Mouse (Mus musculus): ENCODE results near the gene Olfr33. TPM values are rescaled to one million over a fixed set of nuclear protein-coding genes. Genes with fewer than 3 reads are reported as not detected.

The Olfr33 gene
- polyA plus RNA-seq (2015; fragmentation: Nextera tagmentation; extraction: Ambion mirVana), result not detected in 2 replicates

GRCm38 (mm10) chr7:102718970-102719369, at the start of gene Olfr33:
TSS of gene Olfr33 (minus strand) at chr7:102719070.
- Histone ChIP-seq H3K9ac (ENCODE audit: low read length) (no peak within 1 kb of the TSS), H3K27ac (ENCODE audit: low read length) (no peak within 1 kb of the TSS), H3K4me2 (ENCODE audit: low read depth, low read length) (no peak within 1 kb of the TSS), H3K4me3 (ENCODE audit: low read length) (no peak within 1 kb of the TSS), H3K27me3 (ENCODE audit: control insufficient read depth, insufficient read depth, low read depth, low read length) (no peaks in the 10 kb centered on the region), H3K9me3 (ENCODE audit: control insufficient read depth, low read length) (no peaks in the 10 kb centered on the region), H3K4me1 (replicated peaks; ENCODE audit: control insufficient read depth, insufficient read depth, low read length) (no peaks in the 10 kb centered on the region), H3K36me3 (ENCODE audit: control insufficient read depth, insufficient read depth, low read length) (no peaks in the 10 kb centered on the region)
- ATAC-seq (ENCODE audit: low read depth), result no peak
- 29% methylated on average over 1 of the region's 1 CpGs for WGBS

- H3K27ac ChIP-seq (ENCODE audit: low read length), result no peak within 1 kb of the TSS
- no peak for ATAC-seq (ENCODE audit: low read depth)
- 64% methylated on average over 4 of the region's 4 CpGs for WGBS
- no peaks in the 10 kb centered on the region for H3K36me3 ChIP-seq (ENCODE audit: control insufficient read depth, insufficient read depth, low read length)
- no peak within 1 kb of the TSS for H3K9ac ChIP-seq (ENCODE audit: low read length)
- no peak within 1 kb of the TSS for H3K4me3 ChIP-seq (ENCODE audit: low read length)
- H3K9me3 ChIP-seq (ENCODE audit: control insufficient read depth, low read length), result no peaks in the 10 kb centered on the region
- no peak within 1 kb of the TSS for H3K4me2 ChIP-seq (ENCODE audit: low read depth, low read length)
- no peaks in the 10 kb centered on the region for H3K4me1 ChIP-seq (replicated peaks; ENCODE audit: control insufficient read depth, insufficient read depth, low read length)
- H3K27me3 ChIP-seq (ENCODE audit: control insufficient read depth, insufficient read depth, low read depth, low read length), result no peaks in the 10 kb centered on the region
Measured at GRCm38 (mm10) chr7:102759266-102759665, 40.4 kb upstream of the Olfr33 start, which contains the start of the genes Olfr560 and Olfr78. TSS of gene Olfr560 (minus strand) at chr7:102759366. TSS of gene Olfr78 (minus strand) at chr7:102759471.

- no peaks in the 10 kb centered on the region for H3K27me3 ChIP-seq (ENCODE audit: control insufficient read depth, insufficient read depth, low read depth, low read length)
Measured at GRCm38 (mm10) chr7:102752086-102752485, 33.2 kb upstream of the Olfr33 start.

GRCm38 (mm10) chr7:102737705-102738104, 18.8 kb upstream of the Olfr33 start:
- Histone ChIP-seq H3K4me1 (replicated peaks; ENCODE audit: control insufficient read depth, insufficient read depth, low read length) (no peaks in the 10 kb centered on the region), H3K9ac (ENCODE audit: low read length) (no peak overlapping the region), H3K9me3 (ENCODE audit: control insufficient read depth, low read length) (no peaks in the 10 kb centered on the region), H3K27me3 (ENCODE audit: control insufficient read depth, insufficient read depth, low read depth, low read length) (no peaks in the 10 kb centered on the region), H3K4me3 (ENCODE audit: low read length) (no peak overlapping the region), H3K36me3 (ENCODE audit: control insufficient read depth, insufficient read depth, low read length) (no peaks in the 10 kb centered on the region), H3K27ac (ENCODE audit: low read length) (no peak overlapping the region), H3K4me2 (ENCODE audit: low read depth, low read length) (no peak overlapping the region)
- WGBS, result 45% methylated on average over 2 of the region's 2 CpGs
- no peak for ATAC-seq (ENCODE audit: low read depth)

More at GRCm38 (mm10) chr7:102752086-102752485, 33.2 kb upstream of the Olfr33 start:
- H3K36me3 ChIP-seq (ENCODE audit: control insufficient read depth, insufficient read depth, low read length), result no peaks in the 10 kb centered on the region
- no peaks in the 10 kb centered on the region for H3K4me1 ChIP-seq (replicated peaks; ENCODE audit: control insufficient read depth, insufficient read depth, low read length)
- no peak overlapping the region for H3K4me3 ChIP-seq (ENCODE audit: low read length)
- H3K9me3 ChIP-seq (ENCODE audit: control insufficient read depth, low read length), result no peaks in the 10 kb centered on the region
- WGBS, result 8% methylated on average over 1 of the region's 1 CpGs
- no peak overlapping the region for H3K4me2 ChIP-seq (ENCODE audit: low read depth, low read length)
- no peak overlapping the region for H3K27ac ChIP-seq (ENCODE audit: low read length)
- no peak overlapping the region for H3K9ac ChIP-seq (ENCODE audit: low read length)
- no peak for ATAC-seq (ENCODE audit: low read depth)

- Histone ChIP-seq H3K4me3 (ENCODE audit: low read length) (no peak overlapping the region), H3K27me3 (ENCODE audit: control insufficient read depth, insufficient read depth, low read depth, low read length) (no peaks in the 10 kb centered on the region), H3K9me3 (ENCODE audit: control insufficient read depth, low read length) (no peaks in the 10 kb centered on the region), H3K4me1 (replicated peaks; ENCODE audit: control insufficient read depth, insufficient read depth, low read length) (no peaks in the 10 kb centered on the region), H3K4me2 (ENCODE audit: low read depth, low read length) (no peak overlapping the region), H3K27ac (ENCODE audit: low read length) (no peak overlapping the region), H3K36me3 (ENCODE audit: control insufficient read depth, insufficient read depth, low read length) (no peaks in the 10 kb centered on the region), H3K9ac (ENCODE audit: low read length) (no peak overlapping the region)
- no peak for ATAC-seq (ENCODE audit: low read depth)
- WGBS, result 7% methylated on average over 1 of the region's 1 CpGs
Measured at GRCm38 (mm10) chr7:102733793-102734192, 14.9 kb upstream of the Olfr33 start.

- Histone ChIP-seq H3K4me3 (ENCODE audit: low read length) (no peak within 1 kb of the TSS), H3K36me3 (ENCODE audit: control insufficient read depth, insufficient read depth, low read length) (no peaks in the 10 kb centered on the region), H3K4me1 (replicated peaks; ENCODE audit: control insufficient read depth, insufficient read depth, low read length) (no peaks in the 10 kb centered on the region), H3K27ac (ENCODE audit: low read length) (no peak within 1 kb of the TSS), H3K9me3 (ENCODE audit: control insufficient read depth, low read length) (no peaks in the 10 kb centered on the region), H3K4me2 (ENCODE audit: low read depth, low read length) (no peak within 1 kb of the TSS), H3K9ac (ENCODE audit: low read length) (no peak within 1 kb of the TSS), H3K27me3 (ENCODE audit: control insufficient read depth, insufficient read depth, low read depth, low read length) (no peaks in the 10 kb centered on the region)
- no peak for ATAC-seq (ENCODE audit: low read depth)
Measured at GRCm38 (mm10) chr7:102727391-102727790, 8.5 kb upstream of the Olfr33 start, which contains the start of gene Olfr559. TSS of gene Olfr559 (minus strand) at chr7:102727491.

- H3K27ac ChIP-seq (ENCODE audit: low read length), result no peak within 1 kb of the TSS
- H3K27me3 ChIP-seq (ENCODE audit: control insufficient read depth, insufficient read depth, low read depth, low read length), result no peaks in the 10 kb centered on the region
- no peak for ATAC-seq (ENCODE audit: low read depth)
- H3K4me1 ChIP-seq (replicated peaks; ENCODE audit: control insufficient read depth, insufficient read depth, low read length), result no peaks in the 10 kb centered on the region
- H3K4me3 ChIP-seq (ENCODE audit: low read length), result no peak within 1 kb of the TSS
- no peak within 1 kb of the TSS for H3K4me2 ChIP-seq (ENCODE audit: low read depth, low read length)
- no peaks in the 10 kb centered on the region for H3K36me3 ChIP-seq (ENCODE audit: control insufficient read depth, insufficient read depth, low read length)
- H3K9me3 ChIP-seq (ENCODE audit: control insufficient read depth, low read length), result no peaks in the 10 kb centered on the region
- H3K9ac ChIP-seq (ENCODE audit: low read length), result no peak within 1 kb of the TSS
Measured at GRCm38 (mm10) chr7:102701915-102702314, 17.0 kb downstream of the Olfr33 start, which contains the start of gene Olfr558. TSS of gene Olfr558 (plus strand) at chr7:102702215.

- H3K27ac ChIP-seq (ENCODE audit: low read length), result no peak overlapping the region
- no peak overlapping the region for H3K9ac ChIP-seq (ENCODE audit: low read length)
- no peak overlapping the region for H3K4me2 ChIP-seq (ENCODE audit: low read depth, low read length)
- H3K9me3 ChIP-seq (ENCODE audit: control insufficient read depth, low read length), result no peaks in the 10 kb centered on the region
- ATAC-seq (ENCODE audit: low read depth), result no peak
- 0 out of 2 replicates have a peak, but pooled peaks cover 2% of the 10 kb centered on the region for H3K27me3 ChIP-seq (ENCODE audit: control insufficient read depth, insufficient read depth, low read depth, low read length)
- 85% methylated on average over 7 of the region's 7 CpGs for WGBS
- H3K4me3 ChIP-seq (ENCODE audit: low read length), result no peak overlapping the region
- no peaks in the 10 kb centered on the region for H3K4me1 ChIP-seq (replicated peaks; ENCODE audit: control insufficient read depth, insufficient read depth, low read length)
- no peaks in the 10 kb centered on the region for H3K36me3 ChIP-seq (ENCODE audit: control insufficient read depth, insufficient read depth, low read length)
Measured at GRCm38 (mm10) chr7:102698461-102698860, 20.4 kb downstream of the Olfr33 start.

- no peak within 1 kb of the TSS for H3K27ac ChIP-seq (ENCODE audit: low read length)
- no peaks in the 10 kb centered on the region for H3K36me3 ChIP-seq (ENCODE audit: control insufficient read depth, insufficient read depth, low read length)
- H3K9ac ChIP-seq (ENCODE audit: low read length), result no peak within 1 kb of the TSS
- H3K9me3 ChIP-seq (ENCODE audit: control insufficient read depth, low read length), result no peaks in the 10 kb centered on the region
- no peak within 1 kb of the TSS for H3K4me2 ChIP-seq (ENCODE audit: low read depth, low read length)
- H3K4me1 ChIP-seq (replicated peaks; ENCODE audit: control insufficient read depth, insufficient read depth, low read length), result no peaks in the 10 kb centered on the region
- WGBS, result 76% methylated on average over 5 of the region's 5 CpGs
- no peak within 1 kb of the TSS for H3K4me3 ChIP-seq (ENCODE audit: low read length)
- 0 out of 2 replicates have a peak, but pooled peaks cover 2% of the 10 kb centered on the region for H3K27me3 ChIP-seq (ENCODE audit: control insufficient read depth, insufficient read depth, low read depth, low read length)
- ATAC-seq (ENCODE audit: low read depth), result no peak
Measured at GRCm38 (mm10) chr7:102695358-102696125, 23.3 kb downstream of the Olfr33 start, which contains the start of gene Olfr557. TSS of gene Olfr557 (plus strand) at chr7:102695910.
